Mouse (Mus musculus) cerebellum, adult 2 months (tissue): ENCODE measurements around the gene Nfe2l2. TPM values are rescaled to one million over a fixed set of nuclear protein-coding genes. Genes with fewer than 3 reads are reported as not detected.

Source experiments
- DNase-seq, 2 experiments: peaks; one replicate each; pipeline ENCODE4 v3.0.0; 2021
- H3K27ac ChIP-seq: fragments of 200-500 bp; 2 replicates; pipeline ENCODE4 v1.5.1; 2012; ENCODE audit warnings: low read length, control low read depth, inconsistent platforms; ENCODE audit not compliant: insufficient read depth
- H3K27me3 ChIP-seq: fragments of 200-500 bp; 2 replicates; pipeline ENCODE4 v1.6.1; 2012; ENCODE audit warnings: inconsistent platforms, mild to moderate bottlenecking, low read length, moderate library complexity; ENCODE audit not compliant: control insufficient read depth, insufficient read depth
- H3K4me1 ChIP-seq: fragments of 200-500 bp; 2 replicates; pipeline ENCODE4 v1.6.1; 2011; ENCODE audit warnings: low read length; ENCODE audit not compliant: control insufficient read depth, insufficient read depth
- H3K4me3 ChIP-seq: fragments of 200-500 bp; replicated peaks from 2 replicates; pipeline ENCODE3; 2011; ENCODE audit warnings: mild to moderate bottlenecking, low read depth, low read length, control low read depth; ENCODE audit not compliant: insufficient read depth
- CTCF ChIP-seq: fragments of 200-500 bp; IDR thresholded peaks from 2 replicates; pipeline ENCODE4 v1.5.1; 2011; ENCODE audit warnings: low read depth, mild to moderate bottlenecking, control low read depth, low read length, moderate library complexity, borderline replicate concordance; ENCODE audit not compliant: insufficient read depth
- POLR2A ChIP-seq: fragments of 200-500 bp; IDR thresholded peaks from 2 replicates; pipeline ENCODE4 v1.6.1; 2011; ENCODE audit warnings: low read length, control low read depth, borderline replicate concordance; ENCODE audit not compliant: insufficient read depth
- WGBS: fragments of 180-500 bp; shearing (Covaris S2); methylation state at CpG from one replicate; pipeline ENCODE4 v1.1.7; 2018; 5-methylcytosine and 5-hydroxymethylcytosine counted together
- polyA plus RNA-seq: library from polyadenylated mRNA; depleted of rRNA; stranded (reverse); fragments of >200 nt; gene quantifications from 2 replicates; pipeline ENCODE4 v1.2.3, GENCODE M21; 2012; rRNA removed

The Nfe2l2 gene
- 18.6 and 19.6 TPM in 2 replicates for polyA plus RNA-seq

- no peaks in the 10 kb centered on the region for H3K4me1 ChIP-seq
- no peak for TF ChIP-seq CTCF
- no peak for TF ChIP-seq POLR2A
- H3K27me3 ChIP-seq, result peaks cover 3% of the 10 kb centered on the region; the same call in 1 of the 2 replicates
- DNase-seq, result peak; percentile 66 to 74
- peak within 1 kb of the TSS; percentile 52 for H3K4me3 ChIP-seq
- WGBS, result 2% methylated on average over 58 of the region's 58 CpGs
- peak within 1 kb of the TSS; percentile 44; the same call in 1 of the 2 replicates for H3K27ac ChIP-seq
Measured at GRCm38 (mm10) chr2:75704234-75705161, at the start of gene Nfe2l2. Gene Nfe2l2, minus strand, starts transcription at chr2:75704641.

DNA sequence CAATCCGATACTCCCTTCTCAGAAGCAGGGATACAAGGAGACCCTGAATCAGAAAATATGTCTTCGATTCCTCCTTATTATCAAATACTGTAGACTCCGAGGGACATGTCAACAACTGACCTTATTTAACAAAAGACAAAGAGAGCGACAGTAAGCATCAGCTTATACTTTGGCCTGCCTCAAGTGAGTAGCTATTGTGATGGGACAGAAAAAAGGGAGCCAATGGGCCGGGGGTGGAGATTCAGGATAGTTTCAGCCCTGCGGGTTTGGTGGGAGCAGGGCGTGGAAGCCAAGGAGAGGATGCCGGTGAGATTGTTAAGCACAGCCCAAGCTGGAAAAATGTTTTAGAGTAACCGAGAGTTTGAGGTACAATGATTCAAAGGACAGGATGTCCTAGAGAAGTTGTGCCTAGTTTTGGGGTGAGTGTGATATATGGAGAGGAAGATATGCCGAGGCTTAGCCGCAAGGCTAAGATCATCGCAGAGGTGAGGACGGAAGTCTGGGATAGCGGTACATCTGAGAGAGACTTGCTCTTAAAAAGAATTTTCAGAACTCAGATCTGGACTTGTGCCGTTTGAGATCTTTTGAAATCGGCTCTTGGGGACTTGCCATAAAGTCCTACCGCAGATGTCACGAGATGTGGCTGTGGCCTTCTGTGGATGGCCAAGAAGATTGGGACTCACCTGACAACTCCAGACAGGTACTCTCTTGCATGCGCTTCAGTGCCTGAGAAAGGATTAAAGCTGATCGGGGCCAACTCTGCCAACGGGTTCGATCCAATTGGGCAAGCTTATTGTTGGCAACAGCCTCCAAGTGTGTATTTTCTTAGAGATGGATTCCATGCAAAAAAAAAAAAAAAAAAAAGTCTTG is 48.1 kb upstream of the Nfe2l2 start:
- TF ChIP-seq CTCF, result no peak
- TF ChIP-seq POLR2A, result no peak
- no peak for DNase-seq
- no peaks in the 10 kb centered on the region for H3K4me1 ChIP-seq
- no peaks in the 10 kb centered on the region for H3K27me3 ChIP-seq
- no peak overlapping the region for H3K4me3 ChIP-seq
- no peak overlapping the region for H3K27ac ChIP-seq
- 85% methylated on average over 22 of the region's 22 CpGs for WGBS

DNA sequence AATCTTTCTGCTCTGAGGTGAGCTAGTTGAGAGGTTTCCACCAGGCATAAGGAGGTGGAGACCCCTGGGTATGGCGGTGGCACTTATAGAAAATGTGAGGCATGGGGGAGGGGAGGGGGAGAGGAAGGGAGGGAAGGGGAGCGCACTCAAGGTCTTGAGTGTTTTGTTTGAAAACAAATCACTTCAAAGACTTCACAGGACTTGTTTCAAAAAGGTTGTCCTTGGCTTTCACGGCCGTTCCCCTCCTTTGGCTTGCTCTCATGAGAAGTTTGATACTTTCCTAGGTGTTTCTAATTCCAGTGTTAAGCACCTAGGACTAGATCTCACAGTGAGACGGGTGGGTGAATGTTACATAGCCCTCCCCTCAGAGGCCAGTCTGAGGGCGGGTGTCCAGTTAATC is 47.5 kb upstream of the Nfe2l2 start:
- WGBS, result 83% methylated on average over 6 of the region's 6 CpGs
- Histone ChIP-seq H3K4me1 (no peaks in the 10 kb centered on the region), H3K27me3 (no peaks in the 10 kb centered on the region), H3K27ac (no peak overlapping the region), H3K4me3 (no peak overlapping the region)
- no peak for DNase-seq
- TF ChIP-seq CTCF (no peak), POLR2A (no peak)

- Histone ChIP-seq H3K4me1 (no peaks in the 10 kb centered on the region), H3K27ac (no peak overlapping the region), H3K27me3 (no peaks in the 10 kb centered on the region), H3K4me3 (no peak overlapping the region)
- WGBS, result 92% methylated on average over 10 of the region's 10 CpGs
- no peak for DNase-seq
- TF ChIP-seq CTCF (no peak), POLR2A (no peak)
Measured at GRCm38 (mm10) chr2:75750869-75751268, 46.4 kb upstream of the Nfe2l2 start.

DNA sequence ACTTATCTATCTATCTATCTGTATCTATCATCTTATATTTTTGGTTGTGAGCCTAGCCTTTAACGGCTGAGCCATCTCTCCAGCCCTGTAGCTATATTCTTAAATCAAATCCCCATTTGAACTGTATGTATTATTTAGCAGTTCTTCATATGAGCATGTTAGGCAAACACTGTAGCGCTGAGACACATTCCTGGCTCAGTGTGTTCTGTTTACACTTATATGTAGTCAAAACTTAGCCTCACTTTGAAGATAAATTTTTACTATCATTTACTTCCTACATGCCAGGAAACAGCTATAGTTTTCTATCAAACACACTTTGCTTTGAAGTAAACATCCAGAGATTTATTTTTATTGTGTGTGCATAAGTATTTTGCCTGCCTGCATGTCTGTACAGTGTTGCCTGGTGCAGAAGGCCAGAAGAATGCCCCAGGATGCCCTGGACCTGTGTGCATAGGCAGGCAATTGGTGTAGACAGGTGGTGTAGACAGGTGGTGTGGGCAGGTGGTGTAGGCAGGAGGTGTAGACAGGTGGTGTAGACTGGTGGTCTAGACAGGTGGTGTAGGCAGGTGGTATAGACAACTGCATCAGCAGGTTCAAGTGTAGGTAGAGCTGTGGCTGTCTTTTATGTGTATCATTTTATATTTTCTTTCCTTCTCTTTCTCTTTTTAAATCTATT is 45.7 kb upstream of the Nfe2l2 start:
- no peak overlapping the region for H3K4me3 ChIP-seq
- WGBS, result 95% methylated on average over 2 of the region's 2 CpGs
- no peaks in the 10 kb centered on the region for H3K4me1 ChIP-seq
- H3K27ac ChIP-seq, result no peak overlapping the region
- H3K27me3 ChIP-seq, result no peaks in the 10 kb centered on the region
- TF ChIP-seq CTCF (no peak), POLR2A (no peak)
- peak; percentile 66 to 68 for DNase-seq

GRCm38 (mm10) chr2:75748841-75749240 is 44.4 kb upstream of the Nfe2l2 start:
- TF ChIP-seq POLR2A (no peak), CTCF (no peak)
- 89% methylated on average over 6 of the region's 6 CpGs for WGBS
- no peaks in the 10 kb centered on the region for H3K4me1 ChIP-seq
- no peak overlapping the region for H3K4me3 ChIP-seq
- H3K27me3 ChIP-seq, result no peaks in the 10 kb centered on the region
- no peak for DNase-seq
- no peak overlapping the region for H3K27ac ChIP-seq

DNA sequence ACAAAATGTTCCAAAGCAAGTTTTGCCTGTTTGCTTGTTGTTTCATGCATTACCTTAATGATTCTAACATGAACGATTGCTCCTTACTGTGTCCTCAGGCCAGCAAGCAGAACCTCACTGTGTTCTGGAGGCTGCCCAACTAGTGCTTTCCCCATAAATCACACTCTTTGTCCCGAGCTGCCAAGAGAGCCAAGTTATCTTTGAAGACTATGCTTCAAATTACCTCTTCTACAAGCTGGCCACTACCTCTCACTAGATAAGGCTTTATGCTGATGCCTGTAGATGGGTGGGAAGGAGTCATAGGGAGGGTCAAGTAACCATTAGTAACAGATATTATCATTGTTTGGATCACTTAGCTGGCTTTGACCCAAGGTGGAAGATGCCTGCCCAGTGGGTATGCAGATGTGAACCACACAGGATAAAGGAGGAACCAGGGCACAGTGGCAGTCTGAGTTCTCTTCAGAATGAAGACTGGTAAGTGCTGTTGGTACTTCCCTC is 32.6 kb upstream of the Nfe2l2 start:
- no peak for DNase-seq
- no peaks in the 10 kb centered on the region for H3K27me3 ChIP-seq
- no peak overlapping the region for H3K27ac ChIP-seq
- no peak overlapping the region for H3K4me3 ChIP-seq
- no peaks in the 10 kb centered on the region for H3K4me1 ChIP-seq
- WGBS, result 12% methylated on average over 2 of the region's 2 CpGs
- TF ChIP-seq CTCF, result no peak
- TF ChIP-seq POLR2A, result no peak
